Mouse (Mus musculus): ENCODE results near the gene Slc35f1. TPM values are rescaled to one million over a fixed set of nuclear protein-coding genes. Genes with fewer than 3 reads are reported as not detected.
A peak's percentile ranks its signal among the peaks of the same experiment; 100 is the strongest.

Slc35f1 gene
- total RNA-seq, 2 experiments from 2014 or later = 0.31 to 0.50 TPM

- Histone ChIP-seq H3K27ac (no peak overlapping the region), H3K4me3 (no peak overlapping the region)
- no peak for TF ChIP-seq CTCF (IDR thresholded peaks at IDR 0.05)
- no peak for DNase-seq
- intact Hi-C loops (cut with DNase I) = no loop called here
These were observed 52.5 kb downstream of the Slc35f1 start for GRCm38 (mm10) chr10:52742671-52743379.

GRCm38 (mm10) chr10:52743831-52744230 lies 53.5 kb downstream of the Slc35f1 start:
- H3K4me3 ChIP-seq = no peak overlapping the region
- DNase-seq = no peak
- intact Hi-C loops (cut with DNase I) = no loop called here
- no peak overlapping the region for H3K27ac ChIP-seq
- TF ChIP-seq CTCF (IDR thresholded peaks at IDR 0.05) = no peak

GRCm38 (mm10) chr10:52748028-52748597 lies 57.8 kb downstream of the Slc35f1 start:
- TF ChIP-seq CTCF (IDR thresholded peaks at IDR 0.05) = no peak
- no peak overlapping the region for H3K4me3 ChIP-seq
- DNase-seq = no peak
- intact Hi-C loops (cut with DNase I) = no loop called here
- H3K27ac ChIP-seq = no peak overlapping the region

GRCm38 (mm10) chr10:52755949-52756679 lies 65.8 kb downstream of the Slc35f1 start:
- TF ChIP-seq CTCF (IDR thresholded peaks at IDR 0.05) = no peak
- no peak for DNase-seq
- H3K27ac ChIP-seq = no peak overlapping the region
- H3K4me3 ChIP-seq = no peak overlapping the region
- intact Hi-C loops (cut with DNase I) = no loop called here

DNA sequence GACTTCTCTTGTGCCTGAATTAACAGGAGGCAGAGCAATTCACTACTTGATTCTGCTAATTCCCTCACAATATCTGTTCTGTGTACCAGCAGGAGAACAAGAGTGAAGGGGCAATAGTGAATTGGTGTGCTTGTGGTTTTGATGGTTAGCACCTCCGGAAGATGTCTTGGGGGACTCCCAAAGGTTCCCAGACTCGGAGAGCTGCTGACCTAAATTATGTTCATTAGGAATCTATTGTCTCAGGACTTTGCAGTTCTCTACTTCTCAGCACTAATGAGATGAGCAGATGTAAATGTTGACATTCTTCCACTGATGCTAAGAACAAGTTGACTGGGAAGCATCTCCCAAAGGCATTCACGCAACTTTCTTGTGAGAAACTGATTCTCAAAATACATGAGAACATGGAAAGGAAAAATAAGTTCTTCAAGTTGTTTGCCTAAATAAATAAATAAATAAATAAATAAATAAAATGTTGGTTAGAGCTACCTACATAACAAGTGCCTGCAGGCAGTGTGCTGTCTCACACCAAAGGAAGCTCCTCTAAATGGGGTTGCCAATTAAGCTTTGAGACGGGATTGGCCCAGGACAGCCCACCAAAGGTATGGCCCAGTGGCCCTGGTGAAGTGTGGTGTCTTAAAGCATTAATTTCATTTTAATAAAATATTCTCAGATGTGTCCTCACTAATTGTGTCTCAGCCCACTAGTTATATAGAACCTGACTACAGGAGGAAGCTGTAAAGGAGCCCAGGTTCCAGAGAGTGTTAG lies 67.3 kb downstream of the Slc35f1 start:
- DNase-seq = no peak
- H3K27ac ChIP-seq = no peak overlapping the region
- H3K4me3 ChIP-seq = no peak overlapping the region
- TF ChIP-seq CTCF (IDR thresholded peaks at IDR 0.05) = no peak
- intact Hi-C loops (cut with DNase I) = no loop called here

- Histone ChIP-seq H3K4me3 (peak overlapping the region; percentile 23; the same call in 1 of the 2 replicates), H3K27ac (no peak overlapping the region)
- TF ChIP-seq CTCF (IDR thresholded peaks at IDR 0.05) = peak; percentile 60
- intact Hi-C loops (cut with DNase I) = no loop called here
- DNase-seq = no peak
These were observed 68.3 kb downstream of the Slc35f1 start for GRCm38 (mm10) chr10:52758589-52758988.

DNA sequence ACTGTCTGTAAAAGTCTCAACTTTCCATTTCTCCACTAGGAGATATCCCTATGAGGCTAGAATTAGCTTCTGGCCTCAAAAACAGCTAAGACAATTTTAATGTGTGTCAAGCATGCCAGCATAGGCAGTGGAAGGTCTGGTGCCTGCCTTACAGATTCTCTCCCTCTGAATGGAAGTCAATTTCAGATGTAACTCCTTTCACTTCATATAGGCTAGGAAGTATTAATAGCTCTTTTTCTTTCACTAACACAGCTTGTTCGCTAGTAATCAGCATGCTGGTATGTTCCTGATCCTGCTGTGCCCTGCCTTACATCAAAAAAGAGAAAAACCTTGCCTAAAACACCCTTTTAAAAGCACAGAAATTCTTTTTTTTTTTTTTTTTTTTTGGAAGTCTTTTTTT lies 70.2 kb downstream of the Slc35f1 start:
- TF ChIP-seq CTCF (IDR thresholded peaks at IDR 0.05) = no peak
- DNase-seq = no peak
- no peak overlapping the region for H3K27ac ChIP-seq
- intact Hi-C loops (cut with DNase I) = no loop called here
- no peak overlapping the region for H3K4me3 ChIP-seq

DNA sequence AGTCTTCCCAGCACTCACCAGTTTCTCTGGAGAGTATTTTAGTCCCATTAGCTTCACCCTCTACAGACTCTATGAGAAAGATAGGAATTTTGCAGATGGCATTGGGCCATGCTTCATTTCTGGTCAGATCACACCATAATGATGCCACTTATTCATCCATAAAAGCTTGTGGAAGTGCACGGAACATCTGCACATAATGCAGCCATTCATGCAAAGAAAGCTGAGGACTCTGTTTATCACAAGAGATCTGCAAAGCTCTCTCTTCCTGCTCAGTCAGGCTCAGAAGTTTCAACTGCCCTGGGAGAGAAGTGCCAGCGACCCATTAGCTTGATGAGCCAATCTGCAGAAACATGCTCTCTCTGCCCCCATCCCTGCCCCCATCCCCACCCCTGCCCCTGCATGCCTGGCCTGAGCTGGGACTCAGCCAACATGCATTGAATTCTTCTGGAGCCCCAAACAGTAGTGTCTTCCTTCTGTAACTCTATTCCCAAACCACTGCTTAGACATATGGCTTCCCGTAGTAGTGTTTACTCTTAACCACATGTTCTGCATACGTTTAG lies 89.7 kb downstream of the Slc35f1 start:
- Histone ChIP-seq H3K4me3 (no peak overlapping the region), H3K27ac (no peak overlapping the region)
- intact Hi-C loops (cut with DNase I) = no loop called here
- no peak for DNase-seq
- no peak for TF ChIP-seq CTCF (IDR thresholded peaks at IDR 0.05)

DNA sequence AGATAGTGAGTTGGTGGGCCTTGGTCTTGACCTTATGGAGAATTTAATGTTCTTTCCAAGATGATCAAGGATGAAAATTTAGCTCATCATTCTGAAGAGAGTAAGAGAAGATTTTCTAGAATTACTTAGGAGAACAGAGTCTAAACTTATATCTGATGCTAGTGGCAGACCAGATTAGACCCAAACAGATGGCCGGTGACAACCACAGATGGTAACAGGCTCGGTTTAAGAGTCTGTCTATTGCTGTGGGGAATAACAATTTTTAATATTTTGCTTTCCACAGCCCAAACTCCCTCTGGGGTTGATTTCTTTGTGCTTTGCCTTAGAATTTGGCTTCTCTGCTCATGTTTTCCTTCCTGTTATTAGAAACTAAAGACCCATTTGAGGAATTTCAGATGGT lies 96.7 kb downstream of the Slc35f1 start:
- intact Hi-C loops (cut with DNase I) = no loop called here
- H3K4me3 ChIP-seq = no peak overlapping the region

GRCm38 (mm10) chr10:52791560-52791959 lies 101.2 kb downstream of the Slc35f1 start:
- TF ChIP-seq CTCF (IDR thresholded peaks at IDR 0.05) = no peak
- Histone ChIP-seq H3K27ac (no peak overlapping the region), H3K4me3 (no peak overlapping the region)
- intact Hi-C loops (cut with DNase I) = no loop called here
- DNase-seq = no peak

More for the DNA sequence above, 96.7 kb downstream of the Slc35f1 start:
- no peak overlapping the region for H3K27ac ChIP-seq
- no peak for DNase-seq
- no peak for TF ChIP-seq CTCF (IDR thresholded peaks at IDR 0.05)

DNA sequence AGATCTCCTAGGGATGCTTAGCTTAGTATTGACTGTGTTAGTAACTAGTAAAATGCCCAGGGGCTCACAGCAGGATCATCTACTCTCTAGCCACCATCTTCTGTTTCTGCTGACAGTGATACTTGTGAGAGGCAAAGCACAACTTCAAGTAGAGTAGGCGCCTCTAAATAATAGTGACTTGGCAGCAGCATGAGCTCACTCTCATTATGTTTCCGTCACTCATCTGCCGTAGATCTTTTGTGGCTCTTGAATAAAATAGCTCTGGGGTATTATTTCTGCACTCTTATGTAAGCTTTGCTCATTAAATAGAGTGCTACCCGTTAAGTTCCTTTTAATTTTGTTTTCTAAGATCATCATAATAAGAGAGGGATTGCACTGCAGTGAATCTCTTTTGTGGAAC lies 107.1 kb downstream of the Slc35f1 start:
- intact Hi-C loops (cut with DNase I) = no loop called here
- TF ChIP-seq CTCF (IDR thresholded peaks at IDR 0.05) = no peak
- H3K27ac ChIP-seq = no peak overlapping the region
- DNase-seq = no peak
- no peak overlapping the region for H3K4me3 ChIP-seq

GRCm38 (mm10) chr10:52807808-52808207 lies 117.5 kb downstream of the Slc35f1 start:
- no peak for TF ChIP-seq CTCF (IDR thresholded peaks at IDR 0.05)
- intact Hi-C loops (cut with DNase I) = no loop called here
- no peak overlapping the region for H3K27ac ChIP-seq
- DNase-seq = no peak
- H3K4me3 ChIP-seq = no peak overlapping the region
